Mouse (Mus musculus) liver, adult 2 months (tissue): Measurements from ENCODE around the gene Tmbim7.

Experiments used
- CTCF ChIP-seq: fragments of 200-500 bp; IDR thresholded peaks from 2 replicates; pipeline ENCODE4 v1.5.1; 2011; ENCODE audit warnings: low read depth, low read length, control low read depth
- POLR2A ChIP-seq: fragments of 200-500 bp; IDR thresholded peaks from 2 replicates; pipeline ENCODE4 v1.6.1; 2011; ENCODE audit warnings: low read length, control low read depth; ENCODE audit not compliant: insufficient read depth; ENCODE audit errors: extremely low read depth

DNA sequence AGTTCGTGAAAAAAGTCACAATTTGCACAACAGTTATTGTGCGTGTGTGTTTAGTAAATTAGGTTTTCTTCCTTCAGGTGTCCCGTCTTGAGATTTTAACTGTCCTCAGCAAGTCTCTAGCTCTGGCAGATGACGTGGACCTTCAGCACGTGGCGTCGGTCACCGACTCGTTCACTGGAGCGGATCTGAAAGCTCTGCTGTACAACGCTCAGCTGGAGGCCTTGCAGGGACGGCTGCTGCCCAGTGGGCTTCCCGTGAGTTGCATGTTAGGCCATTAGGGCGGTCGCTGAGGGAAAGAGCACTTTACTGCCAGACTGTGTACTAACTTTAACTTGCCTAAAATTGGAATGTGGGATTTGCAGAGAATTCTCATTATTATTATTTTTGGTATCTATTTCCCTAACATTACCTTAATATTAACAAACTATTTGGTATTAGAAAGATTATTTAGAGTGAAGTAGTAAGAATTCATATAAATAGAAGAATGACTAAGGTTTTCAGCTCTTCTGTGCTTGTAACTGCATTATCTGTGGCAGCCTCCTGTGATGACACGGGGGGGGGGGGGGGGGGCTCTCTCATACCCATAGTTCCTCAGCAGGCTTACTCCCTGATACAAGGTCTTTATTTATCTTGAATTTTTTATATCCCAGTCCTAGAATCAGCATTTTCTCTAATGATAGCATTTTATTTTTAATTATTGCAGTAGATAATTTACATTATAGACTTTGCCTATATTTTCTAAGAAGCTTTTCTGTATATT is 19.3 kb upstream of the Tmbim7 start:
- TF ChIP-seq CTCF (no peak), POLR2A (no peak)
